Mouse (Mus musculus): Measurements from ENCODE around the gene Coq6. TPM values are rescaled to one million over a fixed set of nuclear protein-coding genes. Genes with fewer than 3 reads are reported as not detected.

Coq6 gene
- polyA plus RNA-seq, 1 experiment = 21.9 TPM

DNA sequence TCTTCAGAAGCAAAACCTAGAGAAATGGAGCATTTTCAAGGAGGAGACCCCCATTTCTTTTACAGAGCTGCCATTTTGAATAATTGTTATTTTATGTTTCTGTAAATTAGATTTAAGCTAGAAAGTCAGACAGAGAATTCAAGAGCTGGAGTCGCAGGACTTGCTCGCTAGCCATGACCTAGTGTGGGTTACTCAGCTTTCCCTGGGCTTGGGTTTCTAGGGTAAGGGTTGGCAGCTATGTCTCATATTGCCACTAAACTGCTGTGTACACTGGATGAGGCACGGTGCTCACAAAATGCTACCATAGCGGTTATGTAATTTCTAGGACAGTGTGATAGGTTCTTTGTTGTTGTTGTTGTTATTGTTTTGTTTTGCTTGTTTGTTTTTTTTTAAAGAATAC is 31.2 kb downstream of the Coq6 start:
- Histone ChIP-seq H3K27ac (ENCODE audit: insufficient read depth, low read length) (no peak overlapping the region), H3K4me1 (ENCODE audit: control insufficient read depth, insufficient read depth, low read length) (no peaks in the 10 kb centered on the region), H3K4me3 (ENCODE audit: insufficient read depth, low read length) (no peak overlapping the region)
- TF ChIP-seq CTCF (IDR thresholded peaks at IDR 0.05; ENCODE audit: borderline replicate concordance, insufficient read depth, low read length) (no peak), POLR2A (IDR thresholded peaks at IDR 0.05; ENCODE audit: low read depth, low read length) (no peak)

DNA sequence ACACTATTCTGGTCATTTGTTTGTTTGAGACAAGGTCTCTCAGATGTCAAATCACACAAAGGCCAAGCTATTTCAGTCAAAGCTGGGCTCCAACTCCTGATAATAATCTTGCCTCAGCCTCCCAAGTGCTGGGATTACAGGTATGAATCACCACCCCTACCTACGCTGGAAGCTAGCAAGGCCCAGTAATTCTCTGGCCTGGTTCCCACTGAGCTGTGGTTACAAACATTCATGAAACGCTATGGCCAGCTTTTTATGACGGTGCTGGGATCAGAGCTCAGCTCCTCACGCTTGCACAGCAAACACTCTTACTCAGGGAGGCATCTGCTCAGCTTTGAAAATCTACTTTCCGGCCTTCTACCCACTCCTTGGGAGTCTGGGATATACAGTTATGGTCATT is 32.4 kb downstream of the Coq6 start:
- no peak for TF ChIP-seq POLR2A (IDR thresholded peaks at IDR 0.05; ENCODE audit: low read depth, low read length)
- TF ChIP-seq CTCF (IDR thresholded peaks at IDR 0.05; ENCODE audit: borderline replicate concordance, insufficient read depth, low read length) = no peak
- Histone ChIP-seq H3K4me1 (ENCODE audit: control insufficient read depth, insufficient read depth, low read length) (no peaks in the 10 kb centered on the region), H3K27ac (ENCODE audit: insufficient read depth, low read length) (no peak overlapping the region), H3K4me3 (ENCODE audit: insufficient read depth, low read length) (no peak overlapping the region)

DNA sequence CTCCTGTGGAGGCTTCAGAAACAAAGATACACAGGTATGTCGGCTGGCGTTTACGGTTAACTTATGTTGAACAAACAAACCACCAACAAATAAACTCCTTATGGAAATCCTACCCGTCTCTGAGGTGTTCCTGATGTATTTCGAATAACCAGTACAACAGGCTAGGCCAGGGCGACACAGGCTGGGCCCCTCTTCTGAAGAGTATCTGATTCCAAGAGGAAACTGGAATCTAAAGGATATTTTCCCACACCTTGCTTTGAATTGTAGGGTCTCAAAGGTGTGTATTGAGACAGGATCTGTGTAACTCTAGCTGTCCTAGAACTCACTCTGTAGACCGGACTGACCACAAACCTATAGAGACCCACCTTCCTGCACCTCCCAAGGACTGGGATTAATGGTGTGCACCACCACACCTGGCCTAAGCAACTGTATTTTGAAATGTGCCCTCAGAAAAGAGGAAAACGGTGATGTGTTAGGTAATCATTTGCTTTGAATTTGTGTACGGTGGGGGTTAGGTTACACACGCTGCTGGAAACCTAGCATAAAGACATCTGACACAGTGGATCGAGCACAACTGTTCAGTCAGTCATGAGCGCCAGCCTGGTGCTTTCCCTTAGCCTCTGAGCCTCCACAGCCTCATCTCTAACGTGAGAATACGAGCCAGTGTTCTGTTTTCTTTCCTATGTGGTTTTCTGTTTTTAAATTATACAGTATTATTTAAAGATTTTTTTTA is 35.7 kb downstream of the Coq6 start:
- no peak overlapping the region for H3K4me3 ChIP-seq (ENCODE audit: insufficient read depth, low read length)
- no peak overlapping the region for H3K27ac ChIP-seq (ENCODE audit: insufficient read depth, low read length)
- no peak for TF ChIP-seq POLR2A (IDR thresholded peaks at IDR 0.05; ENCODE audit: low read depth, low read length)
- no peak for TF ChIP-seq CTCF (IDR thresholded peaks at IDR 0.05; ENCODE audit: borderline replicate concordance, insufficient read depth, low read length)
- peaks cover 4% of the 10 kb centered on the region; the same call in 1 of the 2 replicates for H3K4me1 ChIP-seq (ENCODE audit: control insufficient read depth, insufficient read depth, low read length)

DNA sequence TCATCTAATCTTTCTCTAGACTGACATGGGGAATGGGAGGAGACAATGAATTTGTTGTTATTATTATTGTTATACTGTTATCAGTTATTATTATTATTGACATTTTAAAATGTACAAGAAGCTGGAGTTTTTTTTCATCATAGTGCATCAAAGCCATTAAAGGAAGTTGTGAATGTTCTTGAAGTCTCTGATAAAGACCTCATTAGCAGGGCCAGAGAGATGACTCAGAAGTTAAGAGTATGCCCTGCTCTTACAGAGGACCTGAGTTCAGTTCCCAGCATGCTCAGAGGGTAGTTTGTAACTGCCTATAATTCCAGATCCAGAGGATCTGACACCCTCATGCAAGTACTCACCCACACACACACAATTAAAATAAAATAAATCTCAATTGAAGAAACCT is 36.2 kb downstream of the Coq6 start:
- peaks cover 4% of the 10 kb centered on the region; the same call in 1 of the 2 replicates for H3K4me1 ChIP-seq (ENCODE audit: control insufficient read depth, insufficient read depth, low read length)
- no peak overlapping the region for H3K4me3 ChIP-seq (ENCODE audit: insufficient read depth, low read length)
- TF ChIP-seq POLR2A (IDR thresholded peaks at IDR 0.05; ENCODE audit: low read depth, low read length) (no peak), CTCF (IDR thresholded peaks at IDR 0.05; ENCODE audit: borderline replicate concordance, insufficient read depth, low read length) (no peak)
- no peak overlapping the region for H3K27ac ChIP-seq (ENCODE audit: insufficient read depth, low read length)

DNA sequence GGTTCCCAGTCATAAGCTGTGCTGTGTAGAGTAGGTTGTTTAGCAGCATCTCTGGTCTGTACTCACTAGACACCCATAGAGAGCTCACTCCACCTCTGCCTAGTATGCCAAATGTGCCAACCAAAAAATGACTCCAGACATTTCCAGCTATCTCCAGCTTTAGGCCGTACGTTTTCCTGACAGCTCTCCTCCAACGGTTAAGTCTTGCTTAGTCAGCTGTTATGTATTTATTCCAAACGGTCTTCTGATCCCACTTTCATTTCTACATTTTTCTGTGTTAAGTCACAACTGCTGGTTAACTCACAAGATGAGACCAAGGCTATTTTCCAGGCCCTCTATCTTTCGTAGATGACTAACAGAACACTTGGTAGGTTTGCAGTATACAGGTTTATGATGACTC is 37.2 kb downstream of the Coq6 start:
- Histone ChIP-seq H3K27ac (ENCODE audit: insufficient read depth, low read length) (no peak overlapping the region; the same call in 1 of the 2 replicates), H3K4me3 (ENCODE audit: insufficient read depth, low read length) (no peak overlapping the region), H3K4me1 (ENCODE audit: control insufficient read depth, insufficient read depth, low read length) (peaks cover 4% of the 10 kb centered on the region; the same call in 1 of the 2 replicates)
- TF ChIP-seq POLR2A (IDR thresholded peaks at IDR 0.05; ENCODE audit: low read depth, low read length) (no peak), CTCF (IDR thresholded peaks at IDR 0.05; ENCODE audit: borderline replicate concordance, insufficient read depth, low read length) (no peak)

DNA sequence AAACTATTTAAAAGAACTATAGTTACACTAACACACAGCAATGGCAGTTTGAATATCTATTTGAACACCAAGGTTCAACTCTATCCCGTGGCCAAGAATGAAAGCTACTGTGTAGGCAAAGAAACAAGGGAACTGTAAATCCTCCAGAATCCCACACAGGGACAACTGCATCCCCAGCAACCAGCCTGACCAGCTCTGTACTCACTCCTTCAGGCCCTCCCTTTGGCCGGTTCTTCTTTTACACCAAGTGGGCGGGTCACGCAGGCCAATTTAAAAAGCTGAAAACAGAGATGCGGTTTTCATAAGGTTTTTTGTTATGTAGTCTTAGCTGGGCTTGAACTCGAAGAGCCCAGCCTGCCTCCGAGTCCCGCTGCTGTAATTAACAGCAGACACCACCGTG is 37.7 kb downstream of the Coq6 start:
- H3K4me1 ChIP-seq (ENCODE audit: control insufficient read depth, insufficient read depth, low read length) = peaks cover 4% of the 10 kb centered on the region; the same call in 1 of the 2 replicates
- no peak overlapping the region for H3K4me3 ChIP-seq (ENCODE audit: insufficient read depth, low read length)
- TF ChIP-seq CTCF (IDR thresholded peaks at IDR 0.05; ENCODE audit: borderline replicate concordance, insufficient read depth, low read length) (no peak), POLR2A (IDR thresholded peaks at IDR 0.05; ENCODE audit: low read depth, low read length) (no peak)
- H3K27ac ChIP-seq (ENCODE audit: insufficient read depth, low read length) = peak overlapping the region; percentile 44

DNA sequence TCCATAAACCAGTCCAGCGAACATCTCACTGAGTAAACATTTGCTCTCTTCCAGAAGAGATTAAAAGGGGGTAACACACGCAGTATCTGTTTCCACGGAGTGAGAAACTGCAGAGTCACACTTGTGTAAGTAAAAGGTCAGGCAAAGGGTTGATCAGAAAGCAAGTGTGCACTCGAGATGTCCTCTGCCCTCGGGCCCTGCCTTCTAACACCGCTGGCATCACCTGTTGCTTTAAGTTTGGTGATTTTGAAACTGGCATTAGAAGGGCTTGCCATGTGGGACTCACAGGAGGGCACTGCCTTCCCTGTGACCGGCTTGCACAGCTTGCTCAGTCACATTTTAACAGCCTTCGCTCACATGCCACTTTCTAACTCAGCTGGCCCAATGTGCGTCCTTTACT is 38.2 kb downstream of the Coq6 start:
- no peak for TF ChIP-seq POLR2A (IDR thresholded peaks at IDR 0.05; ENCODE audit: low read depth, low read length)
- TF ChIP-seq CTCF (IDR thresholded peaks at IDR 0.05; ENCODE audit: borderline replicate concordance, insufficient read depth, low read length) = no peak
- Histone ChIP-seq H3K4me3 (ENCODE audit: insufficient read depth, low read length) (no peak overlapping the region), H3K27ac (ENCODE audit: insufficient read depth, low read length) (no peak overlapping the region), H3K4me1 (ENCODE audit: control insufficient read depth, insufficient read depth, low read length) (peaks cover 4% of the 10 kb centered on the region; the same call in 1 of the 2 replicates)

DNA sequence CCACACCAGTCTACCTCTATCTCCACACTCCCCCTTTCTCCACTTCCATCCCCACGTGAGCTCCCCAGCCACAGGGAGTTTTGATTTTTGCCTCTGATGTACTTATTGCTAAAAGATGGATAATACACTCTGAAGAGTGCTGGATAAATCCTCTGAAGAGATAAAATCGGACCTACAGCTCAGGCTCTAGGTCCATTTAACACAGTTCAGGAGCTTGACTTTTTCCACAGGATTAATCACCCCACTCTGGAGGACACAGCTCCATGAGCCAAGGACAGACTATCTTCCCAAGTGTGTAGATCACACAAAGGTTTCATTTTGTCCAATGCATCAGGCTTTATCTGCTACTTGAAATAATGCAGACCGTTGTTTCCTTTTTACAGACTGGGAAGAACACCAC is 38.6 kb downstream of the Coq6 start:
- TF ChIP-seq POLR2A (IDR thresholded peaks at IDR 0.05; ENCODE audit: low read depth, low read length) (no peak), CTCF (IDR thresholded peaks at IDR 0.05; ENCODE audit: borderline replicate concordance, insufficient read depth, low read length) (no peak)
- H3K27ac ChIP-seq (ENCODE audit: insufficient read depth, low read length) = no peak overlapping the region

DNA sequence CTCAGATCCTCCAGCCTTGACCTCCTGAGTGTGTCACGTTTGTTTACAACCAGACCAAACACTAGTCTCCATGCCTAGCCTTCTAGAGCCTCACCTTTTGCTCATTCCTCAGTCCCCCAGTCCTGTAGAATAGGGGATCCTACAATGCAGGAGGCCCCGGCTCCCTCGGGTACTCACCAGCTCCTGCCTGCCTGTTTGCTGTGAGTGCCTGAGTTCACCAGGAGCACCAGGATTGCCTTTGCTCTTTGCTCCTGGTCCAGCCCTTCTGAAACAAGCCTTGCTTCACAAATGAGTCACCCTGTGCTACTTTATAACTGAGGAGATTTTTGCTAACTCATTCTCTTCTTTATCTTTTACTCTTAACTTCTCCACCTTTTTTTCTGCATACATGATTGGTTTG is 39.2 kb downstream of the Coq6 start:
- no peak overlapping the region for H3K27ac ChIP-seq (ENCODE audit: insufficient read depth, low read length)
- no peak overlapping the region for H3K4me3 ChIP-seq (ENCODE audit: insufficient read depth, low read length)
- TF ChIP-seq CTCF (IDR thresholded peaks at IDR 0.05; ENCODE audit: borderline replicate concordance, insufficient read depth, low read length) = no peak
- no peak for TF ChIP-seq POLR2A (IDR thresholded peaks at IDR 0.05; ENCODE audit: low read depth, low read length)
- H3K4me1 ChIP-seq (ENCODE audit: control insufficient read depth, insufficient read depth, low read length) = peaks cover 4% of the 10 kb centered on the region; the same call in 1 of the 2 replicates

More for the DNA sequence above, 38.6 kb downstream of the Coq6 start:
- Histone ChIP-seq H3K4me3 (ENCODE audit: insufficient read depth, low read length) (no peak overlapping the region), H3K4me1 (ENCODE audit: control insufficient read depth, insufficient read depth, low read length) (peaks cover 4% of the 10 kb centered on the region; the same call in 1 of the 2 replicates)

DNA sequence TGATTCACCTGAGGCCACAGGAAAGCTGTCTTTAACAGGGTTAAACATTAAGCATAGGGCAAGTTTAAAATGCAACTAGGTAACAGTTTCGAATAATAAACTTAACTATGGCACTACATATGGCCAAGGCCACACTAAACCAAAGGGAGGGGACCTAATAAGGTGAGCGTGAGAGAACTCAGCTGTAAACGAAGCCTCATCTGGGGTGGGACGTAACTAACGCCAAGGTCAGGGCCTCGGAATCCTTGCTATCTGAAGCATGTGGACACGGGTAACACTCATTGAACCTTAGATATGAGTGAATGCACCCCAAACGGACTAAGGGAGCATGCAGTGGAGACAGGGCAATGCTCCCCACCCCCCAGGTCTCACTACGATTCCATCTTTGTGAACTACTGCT is 41.5 kb downstream of the Coq6 start:
- peaks cover 4% of the 10 kb centered on the region; the same call in 1 of the 2 replicates for H3K4me1 ChIP-seq (ENCODE audit: control insufficient read depth, insufficient read depth, low read length)
- no peak overlapping the region for H3K27ac ChIP-seq (ENCODE audit: insufficient read depth, low read length)
- no peak for TF ChIP-seq CTCF (IDR thresholded peaks at IDR 0.05; ENCODE audit: borderline replicate concordance, insufficient read depth, low read length)
- no peak for TF ChIP-seq POLR2A (IDR thresholded peaks at IDR 0.05; ENCODE audit: low read depth, low read length)
- no peak overlapping the region for H3K4me3 ChIP-seq (ENCODE audit: insufficient read depth, low read length)

All from embryonic fibroblast, embryonic 13.5 days (primary cell).